Comparison of ENCODE assay signal across 10 mouse cellular contexts in genomic region chr9:41272596-41272995, GRCm38 (mm10).
DNase-seq lines count a peak whose midpoint lies in the region; ATAC-seq and TF ChIP-seq lines count a peak whose summit lies in the region.
"Had no signal": no experiment of that assay in that cellular context is flagged by ENCODE, and none has a peak within 500 bp of the region (broad histone marks: within the 10 kb centered on the region; RNA-seq: fewer than 3 reads in every experiment).

No protein-coding gene starts in this region.

- H3K27me3 ChIP-seq in forebrain, postnatal 0 days (ENCODE audit: insufficient read depth, low read length), result no peaks in the 10 kb centered on the region
- no peaks in the 10 kb centered on the region for H3K27me3 ChIP-seq in limb, embryonic 10.5 days (ENCODE audit: low read depth, poor library complexity, severe bottlenecking)
- H3K27me3 ChIP-seq in stomach, embryonic 16.5 days (ENCODE audit: control insufficient read depth, insufficient read depth, low read length), result no peaks in the 10 kb centered on the region

- ATAC-seq in forebrain, postnatal 0 days, result no peak
- no peak for ATAC-seq in stomach, embryonic 16.5 days (ENCODE audit: insufficient read depth, low FRiP score)

- peak overlapping the region; percentile 52 for H3K4me2 ChIP-seq in forebrain, postnatal 0 days (ENCODE audit: low read depth)
- H3K4me2 ChIP-seq in stomach, embryonic 16.5 days (ENCODE audit: low read depth, low read length), result peak overlapping the region; percentile 68

- no peak for TF ChIP-seq CTCF in forebrain, postnatal 0 days (IDR thresholded peaks at IDR 0.05; ENCODE audit: low read depth)

- H3K4me1 ChIP-seq in forebrain, postnatal 0 days (ENCODE audit: insufficient read depth), result no peaks in the 10 kb centered on the region
- H3K4me1 ChIP-seq in limb, embryonic 10.5 days, result peaks cover 19% of the 10 kb centered on the region
- H3K4me1 ChIP-seq in stomach, embryonic 16.5 days (ENCODE audit: control insufficient read depth, insufficient read depth, low read length), result peaks cover 4% of the 10 kb centered on the region
- H3K4me1 ChIP-seq: liver, embryonic 13.5 days had no signal

- no peaks in the 10 kb centered on the region for H3K36me3 ChIP-seq in forebrain, postnatal 0 days (ENCODE audit: insufficient read depth)
- no peaks in the 10 kb centered on the region for H3K36me3 ChIP-seq in limb, embryonic 10.5 days
- H3K36me3 ChIP-seq in stomach, embryonic 16.5 days (ENCODE audit: control insufficient read depth, insufficient read depth, low read length), result no peaks in the 10 kb centered on the region
- H3K36me3 ChIP-seq: liver, embryonic 13.5 days had no signal

- H3K9ac ChIP-seq in forebrain, postnatal 0 days, result no peak overlapping the region
- no peak overlapping the region; the same call in 1 of the 2 replicates for H3K9ac ChIP-seq in stomach, embryonic 16.5 days (ENCODE audit: low read length)
- H3K9ac ChIP-seq: liver, embryonic 13.5 days had no signal

- peak overlapping the region; percentile 87; the same call in 1 of the 2 replicates for H3K27ac ChIP-seq in forebrain, postnatal 0 days (ENCODE audit: low read depth, low read length)
- H3K27ac ChIP-seq in limb, embryonic 10.5 days, result peak overlapping the region; percentile 87
- peak overlapping the region; percentile 69; the same call in 1 of the 2 replicates for H3K27ac ChIP-seq in stomach, embryonic 16.5 days (ENCODE audit: low read length)
- H3K27ac ChIP-seq: liver, embryonic 13.5 days had no signal

- H3K9me3 ChIP-seq in forebrain, postnatal 0 days (ENCODE audit: low read length), result no peaks in the 10 kb centered on the region
- no peaks in the 10 kb centered on the region for H3K9me3 ChIP-seq in limb, embryonic 10.5 days (replicated peaks)
- no peaks in the 10 kb centered on the region for H3K9me3 ChIP-seq in stomach, embryonic 16.5 days (replicated peaks; ENCODE audit: control insufficient read depth, low read length)
- H3K9me3 ChIP-seq: liver, embryonic 13.5 days had no signal

- DNase-seq in right cerebral cortex, postnatal 4 days, result peak; percentile 17
- no peak for DNase-seq in right cerebral cortex, postnatal 25 days
- peak; percentile 49 for DNase-seq in forebrain, postnatal 0 days
- DNase-seq in limb, embryonic 10.5 days (ENCODE audit: low spot score), result peak; percentile 44
- no peak for DNase-seq in cerebellum, postnatal 36 days
- no peak for DNase-seq in ovary, adult 18-20 months (ENCODE audit: low spot score)
- no peak for DNase-seq in right cerebral cortex, postnatal 14 days
- DNase-seq: liver, embryonic 13.5 days; spleen, adult 18-20 months had no signal

- WGBS in forebrain, postnatal 0 days, result 7% methylated on average over 6 of the region's 6 CpGs
- WGBS in limb, embryonic 10.5 days, result 27% methylated on average over 6 of the region's 6 CpGs
- WGBS in stomach, embryonic 16.5 days, result 21% methylated on average over 6 of the region's 6 CpGs

- H3K4me3 ChIP-seq in forebrain, postnatal 0 days (ENCODE audit: low read depth, low read length), result no peak overlapping the region
- H3K4me3 ChIP-seq in limb, embryonic 10.5 days, result peak overlapping the region; percentile 49
- H3K4me3 ChIP-seq in stomach, embryonic 16.5 days (replicated peaks; ENCODE audit: low read length), result peak overlapping the region; percentile 45; the same call in 1 of the 2 replicates

Comparison
In these comparisons a context has a peak if more than half of its experiments do, and no peak if none do; other contexts are left out.
1. DNase-seq: peak in right cerebral cortex, postnatal 4 days (single experiment), forebrain, postnatal 0 days (single experiment) and limb, embryonic 10.5 days (single experiment); none in right cerebral cortex, postnatal 25 days (single experiment), cerebellum, postnatal 36 days (0 of 2), ovary, adult 18-20 months (single experiment) and right cerebral cortex, postnatal 14 days (single experiment).
2. Peak in every context shown above with its lines, with median percentiles within 50 percentile points of each other: H3K27ac ChIP-seq.